ENCODE assay signal across 8 mouse cellular contexts in genomic region chr10:83644865-83645715, GRCm38 (mm10). TPM values are rescaled to one million over a fixed set of nuclear protein-coding genes. Genes with fewer than 3 reads are reported as not detected.
DNase-seq lines count a peak whose midpoint lies in the region; ATAC-seq lines count a peak whose summit lies in the region.

No protein-coding gene starts in this region.

- no peak overlapping the region for H3K4me2 ChIP-seq in lung, embryonic 15.5 days
- H3K4me2 ChIP-seq in stomach, embryonic 14.5 days (replicated peaks; ENCODE audit: low read depth, low read length): 0 out of 2 replicates have a peak overlapping the region, but pooled peaks have one; percentile 10

- H3K9me3 ChIP-seq in lung, embryonic 15.5 days: no peaks in the 10 kb centered on the region
- no peaks in the 10 kb centered on the region for H3K9me3 ChIP-seq in stomach, embryonic 14.5 days (ENCODE audit: control insufficient read depth, low read depth, low read length)

- H3K4me1 ChIP-seq in lung, embryonic 15.5 days: peaks cover 39% of the 10 kb centered on the region
- H3K4me1 ChIP-seq in stomach, embryonic 14.5 days (ENCODE audit: control insufficient read depth, insufficient read depth, low read length): peaks cover 14% of the 10 kb centered on the region

- H3K27me3 ChIP-seq in lung, embryonic 15.5 days: no peaks in the 10 kb centered on the region
- H3K27me3 ChIP-seq in stomach, embryonic 14.5 days (ENCODE audit: control insufficient read depth, insufficient read depth, low read length): no peaks in the 10 kb centered on the region

- ATAC-seq in lung, embryonic 15.5 days (ENCODE audit: borderline replicate concordance, extremely low read depth, low FRiP score, low TSS enrichment): no peak
- peak; percentile 60 for ATAC-seq in stomach, embryonic 14.5 days (ENCODE audit: insufficient number of reproducible peaks, insufficient read depth, low FRiP score, low read depth)

- intact Hi-C loops in heart, postnatal 10 days (cut with DNase I): loop anchor here (5.0 kb wide), 2 partner anchors 98 to 132 kb away; no protein-coding TSS in a partner anchor

- 42% methylated on average over 16 of the region's 16 CpGs for WGBS in lung, embryonic 15.5 days
- WGBS in stomach, embryonic 14.5 days: 50% methylated on average over 16 of the region's 16 CpGs

- no peak overlapping the region for H3K4me3 ChIP-seq in lung, embryonic 15.5 days
- no peak overlapping the region for H3K4me3 ChIP-seq in stomach, embryonic 14.5 days (ENCODE audit: low read depth, low read length)

- no peaks in the 10 kb centered on the region for H3K36me3 ChIP-seq in lung, embryonic 15.5 days
- no peaks in the 10 kb centered on the region for H3K36me3 ChIP-seq in stomach, embryonic 14.5 days (ENCODE audit: control insufficient read depth, insufficient read depth, low read length)

- 0 out of 2 replicates have a peak overlapping the region, but pooled peaks have one; percentile 9 for H3K9ac ChIP-seq in lung, embryonic 15.5 days
- no peak overlapping the region for H3K9ac ChIP-seq in stomach, embryonic 14.5 days (replicated peaks; ENCODE audit: low read depth, low read length)

- H3K27ac ChIP-seq in lung, embryonic 15.5 days: peak overlapping the region; percentile 60
- peak overlapping the region; percentile 82 for H3K27ac ChIP-seq in stomach, embryonic 14.5 days (ENCODE audit: low read length)

- DNase-seq in retina, postnatal 1 day: peak; percentile 32
- DNase-seq in retina, embryonic 14.5 days (ENCODE audit: low spot score): no peak
- DNase-seq in embryo, embryonic 9.5 days (ENCODE audit: extremely low spot score): peak; percentile 17
- DNase-seq in heart, postnatal 10 days: peak; percentile 49 to 58
- no peak for DNase-seq in MN1 (ENCODE audit: low spot score)
- no peak for DNase-seq in kidney, postnatal 14 days

RNA-seq across cellular contexts. Expression of gene Appl2, which starts 3.4 kb away (rescaled TPM):
- 10 to 100 TPM; 42.9 to 45.9 TPM for total RNA-seq in heart, postnatal 10 days (2021)
- 40.9 and 46.2 TPM in 2 replicates for polyA plus RNA-seq in lung, embryonic 15.5 days (2015; fragmentation: Nextera tagmentation; extraction: Ambion mirVana)
- polyA plus RNA-seq in stomach, embryonic 14.5 days (2014; fragmentation: Nextera tagmentation; extraction: Ambion mirVana): 54.0 and 64.6 TPM in 2 replicates

Comparison
In these comparisons a context has a peak if more than half of its experiments do, and no peak if none do; other contexts are left out.
1. DNase-seq: peak in retina, postnatal 1 day (single experiment), embryo, embryonic 9.5 days (single experiment) and heart, postnatal 10 days (2 of 2); none in retina, embryonic 14.5 days (single experiment), MN1 (single experiment) and kidney, postnatal 14 days (single experiment).